Mouse (Mus musculus) liver, embryonic 14.5 days (tissue): Measurements from ENCODE around the gene Ranbp3l. TPM values are rescaled to one million over a fixed set of nuclear protein-coding genes. Genes with fewer than 3 reads are reported as not detected.

ENCODE experiments used
- ATAC-seq: fragments of 200-750 bp; cut with Nextera tagmentation; 2 replicates; pipeline ENCODE4 v1.8.0; 2017; ENCODE audit warnings: moderate number of reproducible peaks, mild to moderate bottlenecking, moderate library complexity; ENCODE audit not compliant: insufficient read depth
- DNase-seq, 3 experiments: peaks; one replicate each; pipeline ENCODE4 v3.0.0-alpha.2; 2012 to 2013; ENCODE audit warnings: low read depth in 3 of 3, low spot score in 3 of 3
- H3K27ac ChIP-seq: fragments of 300-500 bp; sonication (generic); 2 replicates; pipeline ENCODE4 v1.5.1; 2014; ENCODE audit warnings: moderate library complexity, mild to moderate bottlenecking, control low read depth, inconsistent platforms
- H3K27me3 ChIP-seq: fragments of 300-500 bp; sonication (generic); 2 replicates; pipeline ENCODE4 v1.6.1; 2014; ENCODE audit warnings: mild to moderate bottlenecking, low read length, moderate library complexity; ENCODE audit not compliant: control insufficient read depth, insufficient read depth
- H3K36me3 ChIP-seq: fragments of 300-500 bp; sonication (generic); replicated peaks from 2 replicates; pipeline ENCODE4 v1.6.1; 2014; ENCODE audit warnings: low read depth; ENCODE audit not compliant: control insufficient read depth, insufficient read depth
- H3K4me1 ChIP-seq, 2 experiments: fragments of 200-500 bp in 1 of 2; fragments of 300-500 bp in 1 of 2; sonication (generic) in 1 of 2; replicated peaks; 2 replicates each; pipeline ENCODE4 v1.6.1; 2012 to 2014; ENCODE audit warnings: antibody characterized with exemption in 1 of 2, inconsistent platforms in 1 of 2, low read length in 1 of 2; ENCODE audit not compliant: control insufficient read depth in 2 of 2, insufficient read depth in 2 of 2
- H3K4me2 ChIP-seq: fragments of 300-500 bp; sonication (generic); 2 replicates; pipeline ENCODE4 v1.6.1; 2014; ENCODE audit warnings: low read depth, mild to moderate bottlenecking, control low read depth, moderate library complexity
- H3K4me3 ChIP-seq, 2 experiments: fragments of 200-500 bp in 1 of 2; fragments of 300-500 bp in 1 of 2; sonication (generic) in 1 of 2; 2 replicates each; pipeline ENCODE4 v1.5.1; 2012 to 2014; ENCODE audit warnings: low read depth in 2 of 2, low read length in 2 of 2, mild to moderate bottlenecking in 2 of 2, control low read depth in 1 of 2, inconsistent platforms in 1 of 2, moderate library complexity in 1 of 2; ENCODE audit not compliant: insufficient read depth in 1 of 2
- H3K9ac ChIP-seq: fragments of 300-500 bp; sonication (generic); replicated peaks from 2 replicates; pipeline ENCODE4 v1.6.1; 2014; ENCODE audit warnings: mild to moderate bottlenecking, control low read depth, moderate library complexity
- H3K9me3 ChIP-seq: fragments of 300-500 bp; sonication (generic); 2 replicates; pipeline ENCODE4 v1.6.1; 2016; ENCODE audit warnings: low read length, mixed read lengths; ENCODE audit not compliant: control insufficient read depth
- CTCF ChIP-seq: IDR thresholded peaks from 2 replicates; pipeline ENCODE4 v1.5.1; 2016; ENCODE audit warnings: antibody characterized with exemption, low read depth, control low read depth
- EP300 ChIP-seq: IDR thresholded peaks from 2 replicates; pipeline ENCODE4 v1.6.1; 2016; ENCODE audit warnings: antibody characterized with exemption, low read depth
- WGBS: fragments of 180-500 bp; shearing (Covaris S2); extraction: QIAGEN DNeasy Blood & Tissue Kit; methylation state at CpG from one replicate; pipeline ENCODE4 v1.1.7; 2014; ENCODE audit not compliant: insufficient replicate concordance; 5-methylcytosine and 5-hydroxymethylcytosine counted together
- polyA plus RNA-seq, 2 experiments: library from polyadenylated mRNA; depleted of rRNA in 1 of 2; stranded (reverse) in 1 of 2; unstranded in 1 of 2; fragments of >200 nt; fragmentation: Nextera tagmentation in 1 of 2; extraction: Ambion mirVana in 1 of 2; gene quantifications; 2 replicates each; pipeline versions ENCODE4 v1.2.1 to v1.2.3; 2012 to 2014

The Ranbp3l gene
- polyA plus RNA-seq, 2 experiments: 0.16 to 0.60 TPM

GRCm38 (mm10) chr15:8963323-8963722 lies 4.4 kb upstream of the Ranbp3l start:
- DNase-seq: no peak
- H3K27me3 ChIP-seq: no peaks in the 10 kb centered on the region
- H3K4me3 ChIP-seq: no peak overlapping the region
- WGBS: 47% methylated on average over 2 of the region's 2 CpGs
- no peaks in the 10 kb centered on the region for H3K9me3 ChIP-seq
- no peak overlapping the region for H3K9ac ChIP-seq
- no peak overlapping the region for H3K27ac ChIP-seq
- H3K36me3 ChIP-seq: no peaks in the 10 kb centered on the region
- ATAC-seq: no peak
- no peak for TF ChIP-seq EP300
- peak; percentile 60 for TF ChIP-seq CTCF
- no peaks in the 10 kb centered on the region for H3K4me1 ChIP-seq
- no peak overlapping the region for H3K4me2 ChIP-seq

- no peak for ATAC-seq
- no peak overlapping the region for H3K9ac ChIP-seq
Observed at GRCm38 (mm10) chr15:8968229-8968595, 463 bp downstream of the Ranbp3l start.

GRCm38 (mm10) chr15:8969061-8969635 lies 1.4 kb downstream of the Ranbp3l start:
- Histone ChIP-seq H3K27ac (no peak overlapping the region), H3K9ac (no peak overlapping the region), H3K4me1 (no peaks in the 10 kb centered on the region), H3K36me3 (no peaks in the 10 kb centered on the region), H3K4me2 (no peak overlapping the region), H3K9me3 (no peaks in the 10 kb centered on the region), H3K27me3 (no peaks in the 10 kb centered on the region), H3K4me3 (no peak overlapping the region)
- 64% methylated on average over 10 of the region's 10 CpGs for WGBS
- no peak for TF ChIP-seq CTCF
- ATAC-seq: no peak
- DNase-seq: no peak

More at GRCm38 (mm10) chr15:8968229-8968595, 463 bp downstream of the Ranbp3l start:
- Histone ChIP-seq H3K4me1 (no peaks in the 10 kb centered on the region), H3K36me3 (no peaks in the 10 kb centered on the region), H3K9me3 (no peaks in the 10 kb centered on the region), H3K4me3 (peak overlapping the region; percentile 2 to 3; a peak in 3 of 4 replicates), H3K27ac (no peak overlapping the region), H3K4me2 (peak overlapping the region; percentile 33), H3K27me3 (no peaks in the 10 kb centered on the region)
- no peak for DNase-seq
- TF ChIP-seq CTCF (no peak), EP300 (no peak)
- WGBS: 73% methylated on average over 14 of the region's 14 CpGs

- 73% methylated on average over 6 of the region's 6 CpGs for WGBS
- TF ChIP-seq EP300 (no peak), CTCF (no peak)
- H3K4me3 ChIP-seq: no peak overlapping the region
- no peaks in the 10 kb centered on the region for H3K36me3 ChIP-seq
- ATAC-seq: no peak
- no peaks in the 10 kb centered on the region for H3K27me3 ChIP-seq
- no peak overlapping the region for H3K4me2 ChIP-seq
- no peak overlapping the region for H3K9ac ChIP-seq
- no peaks in the 10 kb centered on the region for H3K9me3 ChIP-seq
- 0 out of 4 replicates have a peak, but pooled peaks cover 0 to 2% of the 10 kb centered on the region in 2 experiments for H3K4me1 ChIP-seq
- DNase-seq: no peak
- H3K27ac ChIP-seq: no peak overlapping the region
Observed at GRCm38 (mm10) chr15:8991211-8991610, 23.5 kb downstream of the Ranbp3l start.

- Histone ChIP-seq H3K4me1 (0 out of 4 replicates have a peak, but pooled peaks cover 0 to 2% of the 10 kb centered on the region in 2 experiments), H3K9ac (no peak overlapping the region), H3K27ac (no peak overlapping the region), H3K9me3 (no peaks in the 10 kb centered on the region), H3K4me2 (no peak overlapping the region), H3K36me3 (no peaks in the 10 kb centered on the region), H3K4me3 (no peak overlapping the region), H3K27me3 (no peaks in the 10 kb centered on the region)
- no peak for DNase-seq
- no peak for ATAC-seq
- TF ChIP-seq EP300 (no peak), CTCF (no peak)
- 60% methylated on average over 12 of the region's 12 CpGs for WGBS
Observed at GRCm38 (mm10) chr15:8991859-8992838, 24.4 kb downstream of the Ranbp3l start.
